Mouse (Mus musculus): ENCODE data around the gene Prkca. TPM values are rescaled to one million over a fixed set of nuclear protein-coding genes. Genes with fewer than 3 reads are reported as not detected.

Prkca gene
- polyA plus RNA-seq, 1 experiment from 2014 or later, result 7.0 TPM

GRCm38 (mm10) chr11:108212638-108213037 is 131.1 kb downstream of the Prkca start:
- 92% methylated on average over 5 of the region's 5 CpGs for WGBS
- no peaks in the 10 kb centered on the region for H3K27me3 ChIP-seq (ENCODE audit: insufficient read depth, low read length)
- H3K9ac ChIP-seq (replicated peaks; ENCODE audit: low read length), result no peak overlapping the region
- no peak overlapping the region for H3K27ac ChIP-seq (ENCODE audit: low read length)
- no peak overlapping the region for H3K4me2 ChIP-seq (replicated peaks; ENCODE audit: low read depth, low read length)
- ATAC-seq (ENCODE audit: low FRiP score, low TSS enrichment), result no peak
- H3K4me1 ChIP-seq (ENCODE audit: insufficient read depth, low read length), result peaks cover 31% of the 10 kb centered on the region
- no peaks in the 10 kb centered on the region for H3K36me3 ChIP-seq (ENCODE audit: insufficient read depth, low read length)
- no peaks in the 10 kb centered on the region for H3K9me3 ChIP-seq (ENCODE audit: low read length)
- H3K4me3 ChIP-seq (ENCODE audit: low read length), result no peak overlapping the region

- Histone ChIP-seq H3K4me2 (replicated peaks; ENCODE audit: low read depth, low read length) (no peak overlapping the region), H3K27ac (ENCODE audit: low read length) (no peak overlapping the region), H3K36me3 (ENCODE audit: insufficient read depth, low read length) (no peaks in the 10 kb centered on the region), H3K9ac (replicated peaks; ENCODE audit: low read length) (no peak overlapping the region), H3K27me3 (ENCODE audit: insufficient read depth, low read length) (no peaks in the 10 kb centered on the region), H3K4me1 (ENCODE audit: insufficient read depth, low read length) (peaks cover 28% of the 10 kb centered on the region), H3K4me3 (ENCODE audit: low read length) (no peak overlapping the region), H3K9me3 (ENCODE audit: low read length) (no peaks in the 10 kb centered on the region)
- no peak for ATAC-seq (ENCODE audit: low FRiP score, low TSS enrichment)
- 77% methylated on average over 6 of the region's 6 CpGs for WGBS
Observed at GRCm38 (mm10) chr11:108212030-108212429, 131.7 kb downstream of the Prkca start.

GRCm38 (mm10) chr11:108210749-108211148 is 133.0 kb downstream of the Prkca start:
- H3K4me2 ChIP-seq (replicated peaks; ENCODE audit: low read depth, low read length), result no peak overlapping the region
- no peak for ATAC-seq (ENCODE audit: low FRiP score, low TSS enrichment)

GRCm38 (mm10) chr11:108206602-108207001 is 137.1 kb downstream of the Prkca start:
- H3K36me3 ChIP-seq (ENCODE audit: insufficient read depth, low read length), result no peaks in the 10 kb centered on the region

More at GRCm38 (mm10) chr11:108210749-108211148, 133.0 kb downstream of the Prkca start:
- Histone ChIP-seq H3K4me1 (ENCODE audit: insufficient read depth, low read length) (peaks cover 15% of the 10 kb centered on the region), H3K9me3 (ENCODE audit: low read length) (no peaks in the 10 kb centered on the region), H3K36me3 (ENCODE audit: insufficient read depth, low read length) (no peaks in the 10 kb centered on the region), H3K27me3 (ENCODE audit: insufficient read depth, low read length) (no peaks in the 10 kb centered on the region), H3K9ac (replicated peaks; ENCODE audit: low read length) (no peak overlapping the region), H3K4me3 (ENCODE audit: low read length) (no peak overlapping the region), H3K27ac (ENCODE audit: low read length) (no peak overlapping the region)
- 75% methylated on average over 7 of the region's 7 CpGs for WGBS

GRCm38 (mm10) chr11:108204895-108205248 is 138.9 kb downstream of the Prkca start:
- H3K9me3 ChIP-seq (ENCODE audit: low read length), result no peaks in the 10 kb centered on the region
- H3K36me3 ChIP-seq (ENCODE audit: insufficient read depth, low read length), result no peaks in the 10 kb centered on the region
- H3K27me3 ChIP-seq (ENCODE audit: insufficient read depth, low read length), result no peaks in the 10 kb centered on the region
- ATAC-seq (ENCODE audit: low FRiP score, low TSS enrichment), result no peak
- WGBS, result 78% methylated on average over 5 of the region's 5 CpGs
- no peak overlapping the region for H3K4me3 ChIP-seq (ENCODE audit: low read length)
- H3K27ac ChIP-seq (ENCODE audit: low read length), result no peak overlapping the region
- H3K9ac ChIP-seq (replicated peaks; ENCODE audit: low read length), result no peak overlapping the region
- no peaks in the 10 kb centered on the region for H3K4me1 ChIP-seq (ENCODE audit: insufficient read depth, low read length)
- H3K4me2 ChIP-seq (replicated peaks; ENCODE audit: low read depth, low read length), result no peak overlapping the region

More at GRCm38 (mm10) chr11:108206602-108207001, 137.1 kb downstream of the Prkca start:
- Histone ChIP-seq H3K27me3 (ENCODE audit: insufficient read depth, low read length) (no peaks in the 10 kb centered on the region), H3K27ac (ENCODE audit: low read length) (no peak overlapping the region), H3K9me3 (ENCODE audit: low read length) (no peaks in the 10 kb centered on the region), H3K4me2 (replicated peaks; ENCODE audit: low read depth, low read length) (no peak overlapping the region), H3K4me1 (ENCODE audit: insufficient read depth, low read length) (peaks cover 2% of the 10 kb centered on the region; the same call in 1 of the 2 replicates), H3K4me3 (ENCODE audit: low read length) (no peak overlapping the region), H3K9ac (replicated peaks; ENCODE audit: low read length) (no peak overlapping the region)
- 90% methylated on average over 2 of the region's 2 CpGs for WGBS
- no peak for ATAC-seq (ENCODE audit: low FRiP score, low TSS enrichment)

- Histone ChIP-seq H3K9me3 (ENCODE audit: low read length) (no peaks in the 10 kb centered on the region), H3K36me3 (ENCODE audit: insufficient read depth, low read length) (no peaks in the 10 kb centered on the region), H3K4me3 (ENCODE audit: low read length) (no peak overlapping the region), H3K27me3 (ENCODE audit: insufficient read depth, low read length) (no peaks in the 10 kb centered on the region), H3K4me2 (replicated peaks; ENCODE audit: low read depth, low read length) (no peak overlapping the region), H3K9ac (replicated peaks; ENCODE audit: low read length) (no peak overlapping the region), H3K4me1 (ENCODE audit: insufficient read depth, low read length) (no peaks in the 10 kb centered on the region), H3K27ac (ENCODE audit: low read length) (no peak overlapping the region)
- 76% methylated on average over 7 of the region's 7 CpGs for WGBS
- no peak for ATAC-seq (ENCODE audit: low FRiP score, low TSS enrichment)
Observed at GRCm38 (mm10) chr11:108204202-108204894, 139.4 kb downstream of the Prkca start.

GRCm38 (mm10) chr11:108202835-108203234 is 140.9 kb downstream of the Prkca start:
- H3K36me3 ChIP-seq (ENCODE audit: insufficient read depth, low read length), result no peaks in the 10 kb centered on the region
- H3K27me3 ChIP-seq (ENCODE audit: insufficient read depth, low read length), result no peaks in the 10 kb centered on the region
- H3K9ac ChIP-seq (replicated peaks; ENCODE audit: low read length), result no peak overlapping the region
- no peak overlapping the region for H3K27ac ChIP-seq (ENCODE audit: low read length)
- no peak overlapping the region for H3K4me3 ChIP-seq (ENCODE audit: low read length)
- H3K9me3 ChIP-seq (ENCODE audit: low read length), result no peaks in the 10 kb centered on the region
- H3K4me2 ChIP-seq (replicated peaks; ENCODE audit: low read depth, low read length), result no peak overlapping the region
- ATAC-seq (ENCODE audit: low FRiP score, low TSS enrichment), result no peak
- peaks cover 4% of the 10 kb centered on the region for H3K4me1 ChIP-seq (ENCODE audit: insufficient read depth, low read length)
- WGBS, result 92% methylated on average over 7 of the region's 7 CpGs

GRCm38 (mm10) chr11:108200679-108201586 is 142.8 kb downstream of the Prkca start:
- no peaks in the 10 kb centered on the region for H3K36me3 ChIP-seq (ENCODE audit: insufficient read depth, low read length)
- peaks cover 13% of the 10 kb centered on the region for H3K4me1 ChIP-seq (ENCODE audit: insufficient read depth, low read length)
- H3K4me3 ChIP-seq (ENCODE audit: low read length), result no peak overlapping the region
- 89% methylated on average over 15 of the region's 15 CpGs for WGBS
- no peak overlapping the region for H3K27ac ChIP-seq (ENCODE audit: low read length)
- H3K9me3 ChIP-seq (ENCODE audit: low read length), result no peaks in the 10 kb centered on the region
- H3K4me2 ChIP-seq (replicated peaks; ENCODE audit: low read depth, low read length), result no peak overlapping the region
- no peaks in the 10 kb centered on the region for H3K27me3 ChIP-seq (ENCODE audit: insufficient read depth, low read length)
- ATAC-seq (ENCODE audit: low FRiP score, low TSS enrichment), result no peak
- H3K9ac ChIP-seq (replicated peaks; ENCODE audit: low read length), result no peak overlapping the region

- peaks cover 13% of the 10 kb centered on the region for H3K4me1 ChIP-seq (ENCODE audit: insufficient read depth, low read length)
- no peak overlapping the region for H3K27ac ChIP-seq (ENCODE audit: low read length)
- no peak for ATAC-seq (ENCODE audit: low FRiP score, low TSS enrichment)
- no peaks in the 10 kb centered on the region for H3K27me3 ChIP-seq (ENCODE audit: insufficient read depth, low read length)
- H3K9ac ChIP-seq (replicated peaks; ENCODE audit: low read length), result no peak overlapping the region
- H3K4me2 ChIP-seq (replicated peaks; ENCODE audit: low read depth, low read length), result no peak overlapping the region
- WGBS, result 90% methylated on average over 4 of the region's 4 CpGs
- no peaks in the 10 kb centered on the region for H3K36me3 ChIP-seq (ENCODE audit: insufficient read depth, low read length)
- no peaks in the 10 kb centered on the region for H3K9me3 ChIP-seq (ENCODE audit: low read length)
- no peak overlapping the region for H3K4me3 ChIP-seq (ENCODE audit: low read length)
Observed at GRCm38 (mm10) chr11:108199429-108199985, 144.2 kb downstream of the Prkca start.

Data from kidney, embryonic 16.5 days (tissue).